Mouse (Mus musculus) lung, postnatal 0 days (tissue): ENCODE data around the gene Inip.

Experiments
- CTCF ChIP-seq: IDR thresholded peaks from 2 replicates; pipeline ENCODE4 v1.5.1; 2016; ENCODE audit warnings: antibody characterized with exemption, mild to moderate bottlenecking
- EP300 ChIP-seq: IDR thresholded peaks from 2 replicates; pipeline ENCODE4 v1.6.1; 2016; ENCODE audit warnings: antibody characterized with exemption, mild to moderate bottlenecking, control low read depth

DNA sequence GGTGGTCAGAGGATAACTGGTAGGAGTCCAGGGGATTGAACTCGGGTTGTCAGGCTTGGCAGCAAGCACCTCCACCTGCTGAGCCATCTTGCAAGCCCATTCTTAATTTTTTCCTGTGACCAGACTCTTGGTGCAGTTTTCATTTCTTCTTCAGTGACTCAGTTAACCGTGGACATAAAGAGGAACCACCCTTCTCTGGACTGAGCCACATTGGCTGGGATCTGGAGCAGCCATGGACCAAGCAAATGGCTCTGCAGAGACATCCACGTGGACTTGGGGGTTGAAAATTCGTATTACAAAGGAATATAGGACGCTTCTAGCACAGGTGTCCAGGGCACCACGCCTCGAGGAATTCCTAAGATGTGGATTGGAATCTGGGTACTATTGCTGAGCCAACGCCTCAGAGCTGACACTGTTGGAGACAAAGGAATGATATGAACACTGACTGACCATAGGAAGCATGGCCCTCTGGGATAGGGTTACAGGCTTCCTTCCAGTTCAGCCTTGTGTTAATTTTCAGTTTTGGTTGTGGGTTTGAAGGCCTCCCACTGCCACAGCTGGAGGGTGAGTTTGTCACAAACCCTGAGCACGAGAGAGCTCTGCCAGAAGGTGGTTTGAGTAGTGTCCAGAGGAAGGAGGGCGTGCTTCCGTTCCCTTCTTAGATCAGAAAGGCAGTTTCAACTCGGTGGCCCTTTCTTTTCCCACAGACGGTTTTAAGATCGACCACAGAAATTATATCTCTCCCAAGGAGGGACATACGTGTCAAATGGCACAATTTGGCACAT, 43.3 kb upstream of the Inip start:
- TF ChIP-seq CTCF: no peak
- no peak for TF ChIP-seq EP300
